Mouse (Mus musculus): ENCODE results near the gene Rhobtb3. TPM values are rescaled to one million over a fixed set of nuclear protein-coding genes. Genes with fewer than 3 reads are reported as not detected.

The Rhobtb3 gene
- total RNA-seq, 2 experiments from 2014 or later, result 12.3 to 15.9 TPM

Other genes with a start within 250 kb of the Rhobtb3 start
- gene Ell2, start 237.2 kb downstream of the Rhobtb3 start, total RNA-seq (2021), result 10 to 100 TPM; 26.6 to 59.7 TPM
- gene Glrx, start 104.1 kb downstream of the Rhobtb3 start, total RNA-seq (2021), result 10 to 100 TPM; 27.5 to 32.2 TPM
- not detected for gene Spata9, start 23.2 kb upstream of the Rhobtb3 start, total RNA-seq (2021)
- gene Rfesd, start 74.8 kb upstream of the Rhobtb3 start, total RNA-seq (2021), result 10 to 100 TPM; 14.1 to 20.5 TPM
- not detected for gene Gpr150, start 113.1 kb upstream of the Rhobtb3 start, total RNA-seq (2021)
- gene Arsk, start 154.7 kb upstream of the Rhobtb3 start, total RNA-seq (2021), result 1 to 10 TPM; 5.8 to 7.1 TPM
- gene Ttc37, start 154.8 kb upstream of the Rhobtb3 start, total RNA-seq (2021), result 10 to 100 TPM; 21.1 to 23.0 TPM

All from adrenal gland, postnatal 10 days (tissue).